Mouse (Mus musculus): Measurements from ENCODE around the gene Fermt2.

DNA sequence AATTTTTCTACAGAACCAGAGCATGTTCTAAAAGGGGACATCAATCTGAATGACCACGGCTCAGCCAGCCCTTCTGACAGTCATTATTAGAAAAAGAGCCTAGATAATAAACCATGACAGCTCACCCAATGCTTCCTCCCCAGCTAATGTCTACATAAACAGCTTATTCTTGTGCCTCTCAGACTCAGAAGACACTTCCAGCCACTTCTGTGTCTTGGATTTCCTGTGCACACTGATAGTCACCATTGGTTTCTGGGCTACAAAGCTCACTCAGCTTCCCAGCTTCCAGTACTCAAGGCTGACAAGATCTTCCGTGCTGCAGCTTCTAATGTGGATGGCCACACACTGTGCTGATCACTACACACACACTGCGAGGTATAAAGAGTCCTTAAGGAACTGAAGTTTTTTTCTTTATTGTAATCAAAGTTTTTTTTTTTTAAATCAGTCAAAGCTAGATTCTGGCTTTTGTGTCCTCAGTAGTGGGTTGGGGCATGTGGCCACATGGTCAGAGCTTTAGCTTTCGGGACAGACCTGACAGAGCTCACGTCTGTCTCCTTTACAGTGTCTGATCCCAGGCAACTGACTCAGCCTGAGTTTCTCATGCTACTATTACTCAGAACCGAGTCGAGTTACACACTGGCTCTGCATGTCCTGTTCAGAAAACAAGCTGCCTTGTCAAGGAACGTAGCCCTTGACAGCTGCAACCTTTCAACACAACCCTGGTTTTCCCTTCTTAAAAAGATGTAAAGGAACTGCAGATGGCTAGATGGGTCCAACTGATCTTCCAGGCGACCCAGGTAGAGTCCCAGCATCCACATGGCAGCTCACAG is 50.7 kb downstream of the Fermt2 start:
- TF ChIP-seq CTCF (IDR thresholded peaks at IDR 0.05; ENCODE audit: extremely low read depth, insufficient read length, insufficient replicate concordance, low read depth, low read length) = no peak
- no peak for TF ChIP-seq POLR2A (IDR thresholded peaks at IDR 0.05; ENCODE audit: low read depth, low read length)

Data from small intestine, adult 2 months (tissue).